Mouse (Mus musculus): ENCODE results near the gene Gm3526.
"Not testable (repeated sequence)": the region's sequence is repeated elsewhere in the genome, so short reads cannot be mapped to it uniquely, and the experiment has no call there.

Gm3526 gene

DNA sequence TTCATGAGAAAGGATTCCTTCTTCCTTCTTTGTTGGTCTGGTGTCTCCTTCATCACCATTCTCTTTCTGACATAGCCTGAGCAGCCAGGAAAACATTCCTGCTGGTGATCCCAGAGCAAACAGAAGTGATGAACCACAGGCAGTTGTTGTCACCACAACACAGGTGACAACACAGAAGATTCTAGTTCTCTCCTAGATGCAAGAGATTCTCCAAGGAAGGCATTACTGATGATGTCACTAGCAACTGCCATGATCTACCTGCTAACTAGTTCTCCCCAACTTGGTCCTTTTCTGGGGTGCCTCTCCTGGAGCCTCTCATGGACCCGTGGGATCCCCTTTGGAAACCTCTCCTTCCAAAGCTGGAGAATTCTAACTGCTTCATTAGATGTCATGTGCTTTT, at the start of gene Gm3526:
Gm3526 (minus strand) TSS at position 101 of the 400 bp plus-strand sequence.
- DNase-seq (ENCODE audit: extremely low read depth, low read depth, low spot score): not testable (repeated sequence)
